14 mouse cellular contexts compared by ENCODE assay signal in the genomic region with DNA sequence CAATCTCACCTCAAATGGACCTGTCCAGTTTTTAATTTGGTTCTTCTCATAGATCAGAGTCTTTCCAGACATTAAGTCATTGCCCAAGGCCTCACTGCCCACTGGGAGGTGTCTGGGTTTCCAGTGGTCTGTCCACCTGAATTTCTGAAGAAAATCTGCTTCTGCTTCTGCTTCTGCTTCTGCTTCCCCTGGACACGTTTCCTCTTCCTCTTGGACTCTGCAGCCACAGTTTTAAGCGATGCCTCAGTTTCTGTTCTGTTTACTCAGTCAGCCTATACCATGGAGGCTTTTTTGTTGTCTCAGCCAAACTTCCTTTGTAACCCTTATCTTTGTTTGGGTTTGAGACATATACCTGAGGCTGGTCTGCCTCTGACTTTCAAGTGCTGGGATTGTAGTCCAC.
DNase-seq lines count a peak whose midpoint lies in the region; ATAC-seq lines count a peak whose summit lies in the region.
"Had no signal": no experiment of that assay in that cellular context is flagged by ENCODE, and none has a peak within 500 bp of the region (broad histone marks: within the 10 kb centered on the region; RNA-seq: fewer than 3 reads in every experiment).

No protein-coding gene starts in this region.

- DNase-seq in layer of hippocampus, adult 11-12 months (ENCODE audit: low spot score) = peak; percentile 26
- no peak for DNase-seq in layer of hippocampus, adult 18-20 months (ENCODE audit: low spot score in 2 of 2)
- DNase-seq in A20 (ENCODE audit: low read depth, low spot score) = peak; percentile 69
- DNase-seq in monocyte, adult 2 months (ENCODE audit: low read depth in 1 of 2, low spot score in 2 of 2) = peak; percentile 20 to 27
- no peak for DNase-seq in forebrain, embryonic 11.5 days (ENCODE audit: low spot score)
- DNase-seq: adrenal gland, postnatal 25 days; cerebellum, postnatal 14 days; kidney, adult 18-20 months; kidney, postnatal 10 days had no signal

- peak; percentile 87 for ATAC-seq in common myeloid progenitor, adult 5-6 weeks (replicated peaks; ENCODE audit: low read depth, poor library complexity, severe bottlenecking)
- ATAC-seq in forebrain, embryonic 11.5 days (replicated peaks; ENCODE audit: low FRiP score) = no peak
- no peak for ATAC-seq in forebrain, embryonic 16.5 days
- ATAC-seq: forebrain, embryonic 13.5 days; hindbrain, embryonic 16.5 days had no signal

- H3K4me2 ChIP-seq in forebrain, embryonic 11.5 days (ENCODE audit: low read depth, low read length, severe bottlenecking) = no peak overlapping the region
- no peak overlapping the region for H3K4me2 ChIP-seq in forebrain, embryonic 16.5 days (ENCODE audit: low read length)
- H3K4me2 ChIP-seq: forebrain, embryonic 13.5 days; limb, embryonic 13.5 days had no signal

- no peaks in the 10 kb centered on the region for H3K27me3 ChIP-seq in forebrain, embryonic 11.5 days (ENCODE audit: control insufficient read depth, insufficient read depth, low read length)
- no peaks in the 10 kb centered on the region for H3K27me3 ChIP-seq in forebrain, embryonic 16.5 days (replicated peaks; ENCODE audit: control insufficient read depth, insufficient read depth, low read length)
- H3K27me3 ChIP-seq: forebrain, embryonic 13.5 days; limb, embryonic 13.5 days had no signal

- H3K4me3 ChIP-seq in forebrain, embryonic 11.5 days (ENCODE audit: low read depth, low read length) = no peak overlapping the region
- no peak overlapping the region for H3K4me3 ChIP-seq in forebrain, embryonic 16.5 days (replicated peaks; ENCODE audit: low read length)
- H3K4me3 ChIP-seq: forebrain, embryonic 13.5 days; limb, embryonic 13.5 days had no signal

- no peaks in the 10 kb centered on the region for H3K9me3 ChIP-seq in forebrain, embryonic 11.5 days (ENCODE audit: control insufficient read depth, low read length)
- H3K9me3 ChIP-seq in forebrain, embryonic 16.5 days (ENCODE audit: control insufficient read depth, low read length) = no peaks in the 10 kb centered on the region
- H3K9me3 ChIP-seq: forebrain, embryonic 13.5 days; limb, embryonic 13.5 days had no signal

- H3K9ac ChIP-seq in forebrain, embryonic 11.5 days (ENCODE audit: low read length) = no peak overlapping the region
- no peak overlapping the region for H3K9ac ChIP-seq in forebrain, embryonic 16.5 days (replicated peaks; ENCODE audit: low read depth, low read length)
- H3K9ac ChIP-seq: forebrain, embryonic 13.5 days; limb, embryonic 13.5 days had no signal

- H3K36me3 ChIP-seq in forebrain, embryonic 11.5 days (ENCODE audit: control insufficient read depth, insufficient read depth, low read length) = no peaks in the 10 kb centered on the region
- no peaks in the 10 kb centered on the region for H3K36me3 ChIP-seq in forebrain, embryonic 16.5 days (ENCODE audit: control insufficient read depth, insufficient read depth)
- H3K36me3 ChIP-seq: limb, embryonic 13.5 days had no signal

- 79% methylated on average over 2 of the region's 2 CpGs for WGBS in forebrain, embryonic 11.5 days
- WGBS in forebrain, embryonic 16.5 days = 77% methylated on average over 2 of the region's 2 CpGs

- no peak overlapping the region for H3K27ac ChIP-seq in forebrain, embryonic 11.5 days (ENCODE audit: low read depth, low read length)
- no peak overlapping the region for H3K27ac ChIP-seq in forebrain, embryonic 16.5 days (ENCODE audit: low read length)
- H3K27ac ChIP-seq: forebrain, embryonic 13.5 days; limb, embryonic 13.5 days had no signal

- no peaks in the 10 kb centered on the region for H3K4me1 ChIP-seq in forebrain, embryonic 11.5 days (replicated peaks; ENCODE audit: control insufficient read depth, insufficient read depth, low read length)
- 0 out of 2 replicates have a peak, but pooled peaks cover 3% of the 10 kb centered on the region for H3K4me1 ChIP-seq in forebrain, embryonic 16.5 days (replicated peaks; ENCODE audit: control insufficient read depth, insufficient read depth, low read length)
- H3K4me1 ChIP-seq: forebrain, embryonic 13.5 days; limb, embryonic 13.5 days had no signal

Comparison
In these comparisons a context has a peak if more than half of its experiments do, and no peak if none do; other contexts are left out.
1. DNase-seq: peak in layer of hippocampus, adult 11-12 months (single experiment), A20 (single experiment) and monocyte, adult 2 months (2 of 2); none in layer of hippocampus, adult 18-20 months (0 of 2) and forebrain, embryonic 11.5 days (single experiment).